Mouse (Mus musculus) CH12.LX (cell line): ENCODE measurements at regions not wholly inside any gene's neighbourhood (a gene's known extent, or its start where the extent isn't known, plus 50 kb on each side); places are given as distances from the start of the nearest gene placed in this dataset.

Source experiments
- CHD2 ChIP-seq: IDR thresholded peaks from 2 replicates; pipeline ENCODE4 v1.6.1; 2011; ENCODE audit warnings: low read length, improper control_type of control experiment
- CTCF ChIP-seq, 2 experiments: IDR thresholded peaks in 1 of 2; conservative IDR thresholded peaks in 1 of 2; 2 replicates each; pipeline ENCODE4 v1.5.1; 2011 to 2012; ENCODE audit warnings: low read depth in 2 of 2, low read length in 2 of 2, improper control_type of control experiment in 1 of 2, inconsistent platforms in 1 of 2, mild to moderate bottlenecking in 1 of 2, moderate library complexity in 1 of 2
- EP300 ChIP-seq: IDR thresholded peaks from 2 replicates; pipeline ENCODE4 v1.6.1; 2011; ENCODE audit warnings: low read length, improper control_type of control experiment
- JUND ChIP-seq: conservative IDR thresholded peaks from 2 replicates; pipeline ENCODE4 v1.6.1; 2011; ENCODE audit warnings: low read depth, low read length, improper control_type of control experiment
- MAZ ChIP-seq: IDR thresholded peaks from 2 replicates; pipeline ENCODE4 v1.6.1; 2012; ENCODE audit warnings: low read depth, mild to moderate bottlenecking, inconsistent platforms, low read length, improper control_type of control experiment, moderate library complexity
- MXI1 ChIP-seq: IDR thresholded peaks from 2 replicates; pipeline ENCODE4 v1.6.1; 2011; ENCODE audit warnings: mild to moderate bottlenecking, low read depth, low read length, improper control_type of control experiment
- PAX5 ChIP-seq: IDR thresholded peaks from 2 replicates; pipeline ENCODE4 v1.6.1; 2012; ENCODE audit warnings: low read length, inconsistent platforms, mixed read lengths
- POLR2A ChIP-seq: IDR thresholded peaks from 2 replicates; pipeline ENCODE4 v1.6.1; 2011; ENCODE audit warnings: low read depth, mild to moderate bottlenecking, improper control_type of control experiment, low read length
- POLR2AphosphoS2 ChIP-seq: IDR thresholded peaks from 2 replicates; pipeline ENCODE4 v1.6.1; 2011; ENCODE audit warnings: low read depth, low read length, improper control_type of control experiment
- RCOR1 ChIP-seq: conservative IDR thresholded peaks from 2 replicates; pipeline ENCODE4 v1.6.1; 2012; ENCODE audit warnings: low read depth, mild to moderate bottlenecking, inconsistent platforms, low read length, improper control_type of control experiment
- SMC3 ChIP-seq: IDR thresholded peaks from 2 replicates; pipeline ENCODE4 v1.6.1; 2011; ENCODE audit warnings: low read depth, low read length, improper control_type of control experiment
- USF2 ChIP-seq: conservative IDR thresholded peaks from 2 replicates; pipeline ENCODE4 v1.6.1; 2011; ENCODE audit warnings: low read depth, low read length, improper control_type of control experiment
- ZNF384 ChIP-seq: IDR thresholded peaks from 2 replicates; pipeline ENCODE4 v1.6.1; 2012; ENCODE audit warnings: low read depth, low read length, improper control_type of control experiment, inconsistent platforms

- no peak for TF ChIP-seq CHD2
- no peak for TF ChIP-seq PAX5
- no peak for TF ChIP-seq POLR2A
- no peak for TF ChIP-seq MAZ
- TF ChIP-seq CTCF (conservative IDR thresholded peaks at IDR 0.05 in 1 of 2, IDR thresholded peaks at IDR 0.05 in 1 of 2; ENCODE audit: low read depth in 2 of 2, low read length in 2 of 2), result no peak
- TF ChIP-seq USF2, result no peak
- no peak for TF ChIP-seq JUND
- TF ChIP-seq EP300, result no peak
- no peak for TF ChIP-seq ZNF384
- TF ChIP-seq MXI1, result no peak
- no peak for TF ChIP-seq POLR2AphosphoS2
- TF ChIP-seq RCOR1, result no peak
- TF ChIP-seq SMC3, result no peak
These were observed 1077.7 kb upstream of the Cntn5 start for GRCm38 (mm10) chr9:11982102-11982882.
